Mouse (Mus musculus): ENCODE results near the gene Cfap126.
"Not testable (repeated sequence)": the region's sequence is repeated elsewhere in the genome, so short reads cannot be mapped to it uniquely, and the experiment has no call there.

DNA sequence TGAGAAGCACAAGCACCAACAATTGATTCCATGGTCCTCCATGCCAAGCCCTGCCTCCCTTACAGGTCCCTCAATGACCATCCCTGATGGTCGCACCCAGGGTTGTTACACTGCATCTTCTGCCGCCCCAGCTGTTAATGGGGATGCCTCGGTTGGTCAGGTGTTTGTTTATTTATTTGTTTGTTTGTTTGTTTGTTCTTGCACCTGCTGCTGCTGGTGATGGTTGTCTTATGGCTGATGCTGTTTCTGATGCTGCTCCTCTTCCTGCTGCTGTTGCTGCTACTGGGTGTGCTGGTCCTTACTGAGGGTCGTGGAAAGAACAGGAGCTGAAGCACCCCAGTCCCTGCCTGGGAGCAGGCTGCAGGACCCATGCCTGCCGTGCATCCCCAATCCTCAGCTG is 45.8 kb upstream of the Cfap126 start:
- TF ChIP-seq CTCF (IDR thresholded peaks at IDR 0.05; ENCODE audit: low read depth, low read length); GATA1 (IDR thresholded peaks at IDR 0.05; ENCODE audit: borderline replicate concordance, low read length); TAL1 (conservative IDR thresholded peaks at IDR 0.05; ENCODE audit: low read depth, low read length): not testable (repeated sequence)

All from G1E (cell line).